Mouse (Mus musculus) heart, adult 2 months (tissue): ENCODE data around the gene Litaf. TPM values are rescaled to one million over a fixed set of nuclear protein-coding genes. Genes with fewer than 3 reads are reported as not detected.

ENCODE experiments used
- DNase-seq, 2 experiments: peaks; one replicate each; pipeline ENCODE4 v3.0.0; 2021
- H3K27ac ChIP-seq: fragments of 200-600 bp; 2 replicates; pipeline ENCODE4 v1.8.1; 2022
- H3K27me3 ChIP-seq: fragments of 200-500 bp; 2 replicates; pipeline ENCODE4 v1.6.1; 2012; ENCODE audit warnings: mild to moderate bottlenecking, low read length, inconsistent platforms, mixed read lengths; ENCODE audit not compliant: control insufficient read depth, insufficient read depth
- H3K36me3 ChIP-seq: fragments of 200-500 bp; 2 replicates; pipeline ENCODE4 v1.6.1; 2012; ENCODE audit warnings: low read length, inconsistent platforms; ENCODE audit not compliant: control insufficient read depth, insufficient read depth
- H3K4me1 ChIP-seq: fragments of 200-500 bp; 2 replicates; pipeline ENCODE4 v1.6.1; 2011; ENCODE audit warnings: low read length; ENCODE audit not compliant: control insufficient read depth, insufficient read depth
- H3K4me3 ChIP-seq: fragments of 200-600 bp; 2 replicates; pipeline ENCODE4 v1.8.1; 2022
- H3K79me2 ChIP-seq: fragments of 200-500 bp; replicated peaks from 2 replicates; pipeline ENCODE4 v1.6.1; 2012; ENCODE audit warnings: mild to moderate bottlenecking, inconsistent platforms, low read length, moderate library complexity, mixed read lengths; ENCODE audit not compliant: control insufficient read depth, insufficient read depth
- H3K9ac ChIP-seq: fragments of 200-500 bp; 2 replicates; pipeline ENCODE4 v1.6.1; 2012; ENCODE audit warnings: low read depth, mild to moderate bottlenecking, control low read depth, inconsistent platforms, low read length, mixed read lengths
- CTCF ChIP-seq: fragments of 200-600 bp; IDR thresholded peaks from 2 replicates; pipeline ENCODE4 v1.8.1; 2022; ENCODE audit warnings: antibody characterized with exemption, mild to moderate bottlenecking, moderate library complexity
- EP300 ChIP-seq: fragments of 200-500 bp; IDR thresholded peaks from 2 replicates; pipeline ENCODE4 v1.6.1; 2011; ENCODE audit warnings: low read depth, low read length, control low read depth; ENCODE audit not compliant: insufficient read depth
- POLR2A ChIP-seq: fragments of 200-500 bp; IDR thresholded peaks from 2 replicates; pipeline ENCODE4 v1.6.1; 2011; ENCODE audit warnings: mild to moderate bottlenecking, low read depth, low read length, control low read depth; ENCODE audit not compliant: insufficient read depth
- WGBS: fragments of 180-500 bp; shearing (Covaris S2); methylation state at CpG from one replicate; pipeline ENCODE4 v1.1.7; 2018; 5-methylcytosine and 5-hydroxymethylcytosine counted together
- intact Hi-C: fragments of 180-260 bp; cut with DNase I; formaldehyde crosslinking; loops from one replicate; pipeline ENCODE4 v1.15.1; 2025
- polyA plus RNA-seq: library from polyadenylated mRNA; depleted of rRNA; stranded (reverse); fragments of >200 nt; gene quantifications from 2 replicates; pipeline ENCODE4 v1.2.3, GENCODE M21; 2012
- total RNA-seq, 2 experiments: library from RNA; stranded (reverse); gene quantifications; 2 replicates each; pipeline ENCODE4 v1.2.3; 2021

Gene Litaf
- total and polyA plus RNA-seq, 3 experiments, result 19.6 to 47.3 (median 25.0) TPM

GRCm38 (mm10) chr16:10934047-10934446 is 131.9 kb downstream of the Litaf start:
- 76% methylated on average over 1 of the region's 1 CpGs for WGBS

GRCm38 (mm10) chr16:10933372-10933771 is 132.6 kb downstream of the Litaf start:
- H3K4me1 ChIP-seq, result no peaks in the 10 kb centered on the region
- DNase-seq, result peak in 1 of 2 experiments; percentile 5
- 55% methylated on average over 3 of the region's 3 CpGs for WGBS
- intact Hi-C loops, result no loop called here
- H3K27me3 ChIP-seq, result no peaks in the 10 kb centered on the region
- H3K4me3 ChIP-seq, result no peak overlapping the region
- no peak overlapping the region for H3K9ac ChIP-seq
- no peaks in the 10 kb centered on the region for H3K79me2 ChIP-seq
- no peak overlapping the region for H3K27ac ChIP-seq
- no peaks in the 10 kb centered on the region for H3K36me3 ChIP-seq
- TF ChIP-seq CTCF (no peak), POLR2A (no peak), EP300 (no peak)

More at GRCm38 (mm10) chr16:10934047-10934446, 131.9 kb downstream of the Litaf start:
- Histone ChIP-seq H3K27ac (no peak overlapping the region), H3K9ac (no peak overlapping the region), H3K79me2 (no peaks in the 10 kb centered on the region), H3K27me3 (no peaks in the 10 kb centered on the region), H3K36me3 (no peaks in the 10 kb centered on the region), H3K4me3 (no peak overlapping the region), H3K4me1 (no peaks in the 10 kb centered on the region)
- no peak for DNase-seq
- no peak for TF ChIP-seq CTCF
- TF ChIP-seq EP300, result no peak
- no peak for TF ChIP-seq POLR2A
- intact Hi-C loops, result no loop called here

- DNase-seq, result no peak
- no peak overlapping the region for H3K4me3 ChIP-seq
- no peak for TF ChIP-seq POLR2A
- no peak for TF ChIP-seq CTCF
- TF ChIP-seq EP300, result no peak
- H3K79me2 ChIP-seq, result no peaks in the 10 kb centered on the region
- no peak overlapping the region for H3K9ac ChIP-seq
- H3K27ac ChIP-seq, result no peak overlapping the region
- H3K4me1 ChIP-seq, result no peaks in the 10 kb centered on the region
- intact Hi-C loops, result no loop called here
- 89% methylated on average over 1 of the region's 1 CpGs for WGBS
- no peaks in the 10 kb centered on the region for H3K27me3 ChIP-seq
- no peaks in the 10 kb centered on the region for H3K36me3 ChIP-seq
These were observed 138.9 kb downstream of the Litaf start for GRCm38 (mm10) chr16:10927026-10927425.

- whole genome bisulfite sequencing, result 39% methylated on average over 7 of the region's 7 CpGs
- Histone ChIP-seq H3K36me3 (no peaks in the 10 kb centered on the region), H3K4me3 (no peak overlapping the region), H3K79me2 (no peaks in the 10 kb centered on the region), H3K4me1 (no peaks in the 10 kb centered on the region), H3K9ac (no peak overlapping the region), H3K27me3 (no peaks in the 10 kb centered on the region), H3K27ac (no peak overlapping the region)
- DNase-seq, result peak in 1 of 2 experiments; percentile 9
- intact Hi-C loops, result no loop called here
- TF ChIP-seq EP300 (no peak), POLR2A (no peak), CTCF (no peak)
These were observed 140.3 kb downstream of the Litaf start for GRCm38 (mm10) chr16:10925591-10926180.

GRCm38 (mm10) chr16:10923561-10923960 is 142.4 kb downstream of the Litaf start:
- Histone ChIP-seq H3K27me3 (no peaks in the 10 kb centered on the region), H3K4me3 (no peak overlapping the region), H3K27ac (no peak overlapping the region), H3K9ac (no peak overlapping the region), H3K36me3 (no peaks in the 10 kb centered on the region), H3K4me1 (no peaks in the 10 kb centered on the region), H3K79me2 (no peaks in the 10 kb centered on the region)
- no peak for TF ChIP-seq CTCF
- no peak for TF ChIP-seq POLR2A
- TF ChIP-seq EP300, result no peak
- intact Hi-C loops, result no loop called here
- no peak for DNase-seq
- WGBS, result 72% methylated on average over 5 of the region's 5 CpGs

- no peak overlapping the region for H3K27ac ChIP-seq
- no peak for TF ChIP-seq CTCF
- TF ChIP-seq EP300, result no peak
- TF ChIP-seq POLR2A, result no peak
- H3K4me1 ChIP-seq, result no peaks in the 10 kb centered on the region
- H3K9ac ChIP-seq, result no peak overlapping the region
- no peak for DNase-seq
- H3K27me3 ChIP-seq, result no peaks in the 10 kb centered on the region
- H3K36me3 ChIP-seq, result no peaks in the 10 kb centered on the region
- intact Hi-C loops, result no loop called here
- no peak overlapping the region for H3K4me3 ChIP-seq
- no peaks in the 10 kb centered on the region for H3K79me2 ChIP-seq
These were observed 146.1 kb downstream of the Litaf start for GRCm38 (mm10) chr16:10919856-10920255.
